Mouse (Mus musculus): Measurements from ENCODE around the gene Grm3.

- TF ChIP-seq POLR2A (IDR thresholded peaks at IDR 0.05; ENCODE audit: low read depth, low read length) (no peak), CTCF (IDR thresholded peaks at IDR 0.05; ENCODE audit: borderline replicate concordance, insufficient read depth, low read length) (no peak)
Measured at GRCm38 (mm10) chr5:9721136-9721535, 3.8 kb downstream of the Grm3 start.
